Mouse (Mus musculus): ENCODE data around the gene Apol7e. TPM values are rescaled to one million over a fixed set of nuclear protein-coding genes. Genes with fewer than 3 reads are reported as not detected.

Gene Apol7e
- polyA plus RNA-seq, 1 experiment from 2014 or later = not detected

DNA sequence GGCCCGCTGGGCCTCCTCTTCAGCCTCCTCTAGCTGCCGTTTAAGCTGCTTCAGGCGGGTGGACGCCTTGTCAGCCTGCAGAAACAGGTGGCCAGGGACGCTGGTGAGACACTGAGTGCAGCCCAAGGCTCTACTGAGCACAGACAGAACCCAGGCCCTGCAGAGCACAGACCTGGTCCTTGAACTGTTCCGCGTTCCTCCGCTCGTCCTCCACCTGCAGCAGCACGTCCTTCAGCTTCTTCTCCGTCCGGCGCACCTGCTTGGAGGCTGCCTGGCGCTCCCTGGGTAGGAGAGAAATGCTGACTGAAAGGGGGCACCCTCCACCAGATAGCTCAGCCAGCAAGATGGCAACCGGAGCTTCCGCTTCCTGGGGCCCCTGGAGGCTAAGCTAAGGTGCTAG is 64.4 kb downstream of the Apol7e start:
- H3K9me3 ChIP-seq (ENCODE audit: control insufficient read depth, low read length) = no peaks in the 10 kb centered on the region
- peaks cover 79% of the 10 kb centered on the region for H3K36me3 ChIP-seq (replicated peaks; ENCODE audit: control insufficient read depth, insufficient read depth)
- 94% methylated on average over 16 of the region's 16 CpGs for WGBS
- H3K27ac ChIP-seq = no peak overlapping the region
- H3K4me3 ChIP-seq (replicated peaks; ENCODE audit: low read length) = no peak overlapping the region
- DNase-seq (ENCODE audit: low spot score) = no peak
- H3K9ac ChIP-seq = no peak overlapping the region
- no peaks in the 10 kb centered on the region for H3K4me1 ChIP-seq (replicated peaks; ENCODE audit: control insufficient read depth, insufficient read depth, low read length)
- ATAC-seq (ENCODE audit: low FRiP score) = no peak
- no peaks in the 10 kb centered on the region for H3K27me3 ChIP-seq (ENCODE audit: control insufficient read depth, insufficient read depth, low read length)
- no peak overlapping the region for H3K4me2 ChIP-seq (replicated peaks)

DNA sequence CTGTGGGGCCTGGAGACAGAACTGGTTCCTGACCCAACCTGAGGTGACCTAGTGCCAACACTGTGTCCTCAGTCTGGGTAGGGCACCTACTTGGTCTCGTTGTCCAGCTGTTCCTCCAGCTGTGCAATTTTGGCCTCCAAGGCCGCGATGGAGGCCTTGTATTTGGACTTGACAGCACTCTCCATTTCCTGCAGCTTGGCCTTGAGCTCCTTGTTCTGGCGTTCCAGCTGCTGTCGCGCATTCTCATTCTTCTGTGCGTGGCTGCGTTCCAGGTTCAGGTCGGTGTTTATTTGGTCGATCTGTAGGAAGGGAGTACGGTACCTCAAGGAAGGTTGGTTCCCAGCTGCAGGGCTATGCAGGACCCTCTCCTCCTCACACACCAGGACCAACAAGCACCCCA is 65.0 kb downstream of the Apol7e start:
- no peaks in the 10 kb centered on the region for H3K9me3 ChIP-seq (ENCODE audit: control insufficient read depth, low read length)
- H3K9ac ChIP-seq = no peak overlapping the region
- DNase-seq (ENCODE audit: low spot score) (no peak), ATAC-seq (ENCODE audit: low FRiP score) (no peak)
- H3K4me1 ChIP-seq (replicated peaks; ENCODE audit: control insufficient read depth, insufficient read depth, low read length) = no peaks in the 10 kb centered on the region
- no peak overlapping the region for H3K4me3 ChIP-seq (replicated peaks; ENCODE audit: low read length)
- no peak overlapping the region for H3K4me2 ChIP-seq (replicated peaks)
- H3K36me3 ChIP-seq (replicated peaks; ENCODE audit: control insufficient read depth, insufficient read depth) = peaks cover 85% of the 10 kb centered on the region
- no peaks in the 10 kb centered on the region for H3K27me3 ChIP-seq (ENCODE audit: control insufficient read depth, insufficient read depth, low read length)
- no peak overlapping the region for H3K27ac ChIP-seq
- WGBS = 93% methylated on average over 11 of the region's 11 CpGs

DNA sequence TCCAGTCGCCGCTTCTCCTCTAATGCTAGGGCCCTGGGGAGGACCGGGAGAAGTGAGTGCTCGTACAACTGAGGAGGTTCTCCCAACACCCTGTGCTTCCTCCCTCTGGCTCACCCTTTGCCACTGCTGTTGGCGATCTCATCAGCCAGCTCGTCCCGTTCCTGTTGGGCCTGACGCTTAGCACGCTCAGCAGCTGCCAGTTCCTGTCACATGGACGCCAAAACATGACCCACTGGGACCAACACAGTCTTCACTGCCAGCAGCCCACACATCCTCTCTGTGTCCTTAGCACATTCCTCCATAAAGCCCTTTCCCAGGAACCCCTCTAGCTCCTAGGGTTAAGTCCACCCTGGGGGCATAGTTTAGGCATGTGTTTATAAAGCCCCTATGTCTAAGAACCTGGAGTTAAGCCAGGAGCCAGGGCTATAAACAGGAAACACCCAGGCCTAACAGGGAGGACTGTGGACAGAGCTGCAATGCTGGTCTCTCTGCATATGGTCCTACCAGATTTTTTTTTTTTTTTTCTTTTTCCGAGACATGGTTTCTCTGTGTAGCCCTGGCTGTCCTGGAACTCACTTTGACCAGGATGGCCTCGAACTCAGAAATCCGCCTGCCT is 65.8 kb downstream of the Apol7e start:
- no peak overlapping the region for H3K4me2 ChIP-seq (replicated peaks)
- H3K9me3 ChIP-seq (ENCODE audit: control insufficient read depth, low read length) = no peaks in the 10 kb centered on the region
- ATAC-seq (ENCODE audit: low FRiP score) (no peak), DNase-seq (ENCODE audit: low spot score) (no peak)
- no peak overlapping the region for H3K27ac ChIP-seq
- no peaks in the 10 kb centered on the region for H3K4me1 ChIP-seq (replicated peaks; ENCODE audit: control insufficient read depth, insufficient read depth, low read length)
- no peaks in the 10 kb centered on the region for H3K27me3 ChIP-seq (ENCODE audit: control insufficient read depth, insufficient read depth, low read length)
- peaks cover 93% of the 10 kb centered on the region for H3K36me3 ChIP-seq (replicated peaks; ENCODE audit: control insufficient read depth, insufficient read depth)
- no peak overlapping the region for H3K4me3 ChIP-seq (replicated peaks; ENCODE audit: low read length)
- 73% methylated on average over 13 of the region's 13 CpGs for WGBS
- H3K9ac ChIP-seq = no peak overlapping the region

DNA sequence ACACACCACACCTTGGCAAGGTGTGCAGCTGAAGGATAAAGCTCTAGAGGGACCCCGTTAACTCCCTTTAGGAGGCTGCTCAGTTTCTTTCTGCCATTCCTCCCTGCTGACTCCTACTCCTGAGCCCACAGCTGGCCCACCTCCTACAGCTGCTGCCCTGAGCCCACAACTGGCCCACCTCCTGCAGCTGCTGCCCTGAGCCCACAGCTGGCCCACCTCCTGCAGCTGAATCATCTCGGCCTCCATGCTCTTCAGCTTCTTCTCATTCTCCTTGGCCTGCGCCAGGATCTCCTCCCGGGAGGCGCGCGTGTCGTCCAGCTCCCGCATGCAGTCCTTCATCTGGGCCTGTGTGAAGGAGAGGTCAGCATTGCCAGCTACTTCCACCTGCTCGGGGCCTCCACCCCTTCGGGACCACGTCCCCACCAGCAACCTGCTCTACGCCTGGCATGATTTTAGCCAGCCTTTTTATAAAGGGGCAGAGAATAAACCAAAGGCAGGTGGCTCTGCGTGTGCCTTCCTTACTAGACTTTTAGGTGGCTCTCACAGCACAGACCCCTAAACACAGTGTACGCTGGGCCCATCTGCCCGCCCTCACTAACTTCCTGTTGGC is 66.9 kb downstream of the Apol7e start:
- no peaks in the 10 kb centered on the region for H3K9me3 ChIP-seq (ENCODE audit: control insufficient read depth, low read length)
- no peaks in the 10 kb centered on the region for H3K27me3 ChIP-seq (ENCODE audit: control insufficient read depth, insufficient read depth, low read length)
- H3K4me1 ChIP-seq (replicated peaks; ENCODE audit: control insufficient read depth, insufficient read depth, low read length) = no peaks in the 10 kb centered on the region
- peaks cover 99% of the 10 kb centered on the region for H3K36me3 ChIP-seq (replicated peaks; ENCODE audit: control insufficient read depth, insufficient read depth)
- H3K4me3 ChIP-seq (replicated peaks; ENCODE audit: low read length) = no peak overlapping the region
- WGBS = 95% methylated on average over 16 of the region's 16 CpGs
- ATAC-seq (ENCODE audit: low FRiP score) (no peak), DNase-seq (ENCODE audit: low spot score) (no peak)
- H3K27ac ChIP-seq = no peak overlapping the region
- no peak overlapping the region for H3K9ac ChIP-seq
- H3K4me2 ChIP-seq (replicated peaks) = no peak overlapping the region

DNA sequence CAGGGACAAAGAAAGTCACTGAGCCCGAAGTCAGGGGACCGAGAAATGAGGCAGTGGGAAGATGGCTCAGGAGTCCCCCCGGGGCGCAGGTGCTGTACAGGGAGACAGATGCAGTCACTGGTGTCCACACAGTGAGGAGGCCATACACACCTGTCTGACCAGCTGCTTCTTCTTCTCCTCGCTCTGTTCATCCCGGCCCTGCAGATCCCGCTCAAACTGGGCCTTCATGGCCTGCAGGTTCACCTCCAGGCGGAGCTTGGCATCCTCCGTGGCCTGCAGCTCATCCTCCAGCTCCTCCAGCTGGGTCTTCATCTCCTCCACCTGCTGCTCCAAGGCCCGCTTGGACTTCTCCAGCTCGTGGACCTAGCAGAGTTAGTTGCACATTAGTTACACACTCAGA is 68.3 kb downstream of the Apol7e start:
- WGBS = 96% methylated on average over 11 of the region's 11 CpGs
- Histone ChIP-seq H3K9me3 (ENCODE audit: control insufficient read depth, low read length) (no peaks in the 10 kb centered on the region), H3K4me2 (replicated peaks) (no peak overlapping the region), H3K27ac (no peak overlapping the region), H3K4me1 (replicated peaks; ENCODE audit: control insufficient read depth, insufficient read depth, low read length) (no peaks in the 10 kb centered on the region), H3K36me3 (replicated peaks; ENCODE audit: control insufficient read depth, insufficient read depth) (peaks cover 98% of the 10 kb centered on the region), H3K27me3 (ENCODE audit: control insufficient read depth, insufficient read depth, low read length) (no peaks in the 10 kb centered on the region), H3K4me3 (replicated peaks; ENCODE audit: low read length) (no peak overlapping the region), H3K9ac (no peak overlapping the region)
- DNase-seq (ENCODE audit: low spot score) = no peak
- ATAC-seq (ENCODE audit: low FRiP score) = no peak

Other genes starting within 250 kb of the Apol7e start
- gene Apol10a, start 221.8 kb upstream of the Apol7e start, polyA plus RNA-seq (2014; fragmentation: Nextera tagmentation; extraction: Ambion mirVana) = not detected in 2 replicates
- not detected in 2 replicates for gene Apol11a, start 190.6 kb upstream of the Apol7e start, polyA plus RNA-seq (2014; fragmentation: Nextera tagmentation; extraction: Ambion mirVana)
- gene Apol7c, start 165.5 kb upstream of the Apol7e start, polyA plus RNA-seq (2014; fragmentation: Nextera tagmentation; extraction: Ambion mirVana) = not detected in 2 replicates
- not detected in 2 replicates for gene 1700025B11Rik, start 137.0 kb upstream of the Apol7e start, polyA plus RNA-seq (2014; fragmentation: Nextera tagmentation; extraction: Ambion mirVana)
- 0.09 TPM in 1 of 2 replicates, not detected in the other for gene Apol10b, start 102.7 kb upstream of the Apol7e start, polyA plus RNA-seq (2014; fragmentation: Nextera tagmentation; extraction: Ambion mirVana)
- not detected in 2 replicates for gene Gm36245, start 99.6 kb upstream of the Apol7e start, polyA plus RNA-seq (2014; fragmentation: Nextera tagmentation; extraction: Ambion mirVana)
- gene Apol11b, start 55.6 kb upstream of the Apol7e start, polyA plus RNA-seq (2014; fragmentation: Nextera tagmentation; extraction: Ambion mirVana) = not detected in 2 replicates
- 0.19 TPM in 1 of 2 replicates, not detected in the other for gene Apol9b, start 30.2 kb downstream of the Apol7e start, polyA plus RNA-seq (2014; fragmentation: Nextera tagmentation; extraction: Ambion mirVana)
- not detected in 2 replicates for gene Apol8, start 58.1 kb downstream of the Apol7e start, polyA plus RNA-seq (2014; fragmentation: Nextera tagmentation; extraction: Ambion mirVana)
- 14.4 and 14.6 TPM in 2 replicates for gene Myh9, start 143.3 kb downstream of the Apol7e start, polyA plus RNA-seq (2014; fragmentation: Nextera tagmentation; extraction: Ambion mirVana)
- 207 and 216 TPM in 2 replicates for gene Txn2, start 230.1 kb downstream of the Apol7e start, polyA plus RNA-seq (2014; fragmentation: Nextera tagmentation; extraction: Ambion mirVana)